Mouse (Mus musculus) liver, postnatal 0 days (tissue): ENCODE measurements at regions not wholly inside any gene's neighbourhood (a gene's known extent, or its start where the extent isn't known, plus 50 kb on each side); places are given as distances from the start of the nearest gene placed in this dataset.

ENCODE experiments used
- ATAC-seq: fragments of 200-750 bp; cut with Nextera tagmentation; 2 replicates; pipeline ENCODE4 v1.8.0; 2017; ENCODE audit warnings: mild to moderate bottlenecking, moderate library complexity
- DNase-seq: peaks from one replicate; pipeline ENCODE4 v3.0.0-alpha.2; 2016
- H3K27ac ChIP-seq: fragments of 300-500 bp; sonication (generic); 2 replicates; pipeline ENCODE4 v1.5.1; 2014; ENCODE audit warnings: antibody characterized with exemption, moderate library complexity, mild to moderate bottlenecking, low read depth
- H3K27me3 ChIP-seq: fragments of 300-500 bp; sonication (generic); 2 replicates; pipeline ENCODE4 v1.6.1; 2014; ENCODE audit warnings: low read length, control low read depth, mixed read lengths; ENCODE audit not compliant: insufficient read depth
- H3K36me3 ChIP-seq: fragments of 300-500 bp; sonication (generic); replicated peaks from 2 replicates; pipeline ENCODE4 v1.6.1; 2014; ENCODE audit warnings: mild to moderate bottlenecking, control low read depth, low read length, moderate library complexity, mixed read lengths; ENCODE audit not compliant: insufficient read depth
- H3K4me1 ChIP-seq: fragments of 300-500 bp; sonication (generic); 2 replicates; pipeline ENCODE4 v1.6.1; 2014; ENCODE audit warnings: antibody characterized with exemption, mild to moderate bottlenecking, control low read depth; ENCODE audit not compliant: insufficient read depth
- H3K4me2 ChIP-seq: fragments of 300-500 bp; sonication (generic); 2 replicates; pipeline ENCODE4 v1.6.1; 2014; ENCODE audit warnings: low read depth, mild to moderate bottlenecking, low read length, moderate library complexity, mixed read lengths
- H3K4me3 ChIP-seq: fragments of 300-500 bp; sonication (generic); 2 replicates; pipeline ENCODE4 v1.5.1; 2014; ENCODE audit warnings: low read depth, low read length
- H3K9ac ChIP-seq: fragments of 300-500 bp; sonication (generic); replicated peaks from 2 replicates; pipeline ENCODE4 v1.6.1; 2014; ENCODE audit warnings: mild to moderate bottlenecking, moderate library complexity
- H3K9me3 ChIP-seq: fragments of 300-500 bp; sonication (generic); 2 replicates; pipeline ENCODE4 v1.6.1; 2016; ENCODE audit warnings: mild to moderate bottlenecking, control low read depth, low read length, mixed read lengths
- CTCF ChIP-seq: sonication (generic); IDR thresholded peaks from 2 replicates; pipeline ENCODE4 v1.5.1; 2016; ENCODE audit warnings: antibody characterized with exemption, low read depth
- EP300 ChIP-seq: IDR thresholded peaks from 2 replicates; pipeline ENCODE4 v1.6.1; 2016; ENCODE audit warnings: antibody characterized with exemption, low read depth, mild to moderate bottlenecking
- WGBS: fragments of 180-500 bp; shearing (Covaris S2); extraction: QIAGEN DNeasy Blood & Tissue Kit; methylation state at CpG from one replicate; pipeline ENCODE4 v1.1.7; 2014; ENCODE audit not compliant: insufficient replicate concordance; 5-methylcytosine and 5-hydroxymethylcytosine counted together

DNA sequence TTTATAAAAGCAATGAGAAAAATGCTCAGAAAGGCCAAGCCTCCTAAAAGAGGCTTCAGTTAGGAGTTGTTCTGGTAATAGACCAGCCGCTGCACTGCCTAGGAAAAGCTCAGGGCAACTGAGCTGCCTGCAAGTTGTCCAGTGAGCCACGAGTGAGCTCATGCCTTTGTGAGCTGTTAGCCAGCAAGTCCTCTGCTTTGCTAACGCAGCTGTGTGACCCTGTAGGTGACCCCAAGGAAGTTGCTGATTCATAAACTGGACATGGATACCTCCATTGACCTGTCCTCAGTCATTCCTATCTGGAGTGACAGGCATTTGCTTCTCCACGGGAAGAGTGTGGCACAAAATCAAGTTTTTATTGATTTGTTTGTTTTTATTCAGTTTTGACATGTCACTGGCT, 748.2 kb downstream of the Tpm3-rs7 start:
- WGBS, result 43% methylated on average over 4 of the region's 4 CpGs
- no peak overlapping the region for H3K9ac ChIP-seq
- H3K4me1 ChIP-seq, result no peaks in the 10 kb centered on the region
- TF ChIP-seq EP300 (no peak), CTCF (no peak)
- no peaks in the 10 kb centered on the region for H3K27me3 ChIP-seq
- ATAC-seq, result peak; percentile 56
- no peak overlapping the region for H3K27ac ChIP-seq
- H3K4me2 ChIP-seq, result no peak overlapping the region
- H3K4me3 ChIP-seq, result no peak overlapping the region
- no peak for DNase-seq
- H3K36me3 ChIP-seq, result no peaks in the 10 kb centered on the region
- no peaks in the 10 kb centered on the region for H3K9me3 ChIP-seq

DNA sequence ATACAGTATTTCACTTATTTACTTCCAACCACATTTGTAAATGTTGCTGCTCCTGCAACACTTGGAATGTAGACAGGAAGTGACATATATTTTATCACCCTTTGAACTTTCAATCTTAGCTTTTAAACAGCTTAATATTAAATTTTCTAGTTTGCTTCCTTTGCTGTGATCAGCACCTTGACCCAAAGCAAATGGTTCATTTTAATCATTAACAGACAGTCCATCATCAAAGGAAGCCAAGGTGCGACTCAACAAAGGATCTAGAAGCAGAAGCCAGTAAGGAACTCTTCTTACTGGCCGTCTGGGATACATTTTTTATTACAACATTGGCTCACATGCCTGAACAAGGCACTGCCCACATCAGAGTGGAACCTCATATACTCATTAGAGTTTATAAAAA, 758.8 kb downstream of the Tpm3-rs7 start:
- no peak overlapping the region for H3K4me2 ChIP-seq
- H3K4me1 ChIP-seq, result no peaks in the 10 kb centered on the region
- ATAC-seq (no peak), DNase-seq (no peak)
- H3K9me3 ChIP-seq, result no peaks in the 10 kb centered on the region
- TF ChIP-seq EP300 (no peak), CTCF (no peak)
- H3K27me3 ChIP-seq, result no peaks in the 10 kb centered on the region
- H3K27ac ChIP-seq, result no peak overlapping the region
- no peaks in the 10 kb centered on the region for H3K36me3 ChIP-seq
- H3K9ac ChIP-seq, result no peak overlapping the region
- 43% methylated on average over 2 of the region's 2 CpGs for WGBS
- no peak overlapping the region for H3K4me3 ChIP-seq

DNA sequence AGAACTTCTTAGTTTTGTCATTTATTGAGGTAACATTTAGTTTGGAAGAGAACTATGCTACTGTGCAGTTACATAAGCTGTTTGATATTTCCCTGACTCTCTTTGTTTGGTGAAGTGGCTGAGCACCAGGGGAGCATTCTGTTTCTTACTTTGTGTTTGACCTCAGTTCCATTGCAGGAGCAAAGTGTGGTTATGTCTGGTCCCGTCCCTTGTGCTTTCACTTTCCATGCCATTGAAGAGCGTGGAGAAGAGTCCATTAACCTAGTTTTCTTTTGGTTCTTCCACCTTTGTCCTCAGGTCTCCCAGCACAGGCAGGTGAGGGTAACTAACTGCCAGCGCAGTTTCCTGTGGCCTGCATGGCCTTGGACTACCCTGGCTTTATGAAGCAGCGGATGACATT, 759.6 kb downstream of the Tpm3-rs7 start:
- ATAC-seq, result no peak
- WGBS, result 76% methylated on average over 4 of the region's 4 CpGs

DNA sequence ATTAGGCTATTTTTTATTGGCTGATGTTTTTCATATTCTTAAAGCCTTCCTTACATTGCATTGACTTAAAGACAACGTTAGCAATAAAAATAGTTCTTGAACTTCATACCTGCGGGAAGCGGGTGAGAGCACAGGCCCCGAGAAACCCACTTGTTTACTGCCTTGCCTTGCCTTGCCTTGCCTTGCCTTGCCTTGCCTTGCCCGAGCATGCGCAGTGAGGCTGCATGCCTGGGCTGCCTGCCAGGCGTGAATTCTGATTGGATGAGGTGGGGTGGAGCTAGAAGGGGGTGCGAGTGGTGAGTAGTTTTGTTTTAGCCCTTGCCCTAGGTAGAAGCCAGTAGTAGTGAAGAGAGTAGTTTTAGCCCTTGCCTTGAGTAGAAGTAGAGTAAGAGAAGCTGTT, 792.4 kb downstream of the Tpm3-rs7 start:
- H3K4me1 ChIP-seq, result no peaks in the 10 kb centered on the region
- H3K36me3 ChIP-seq, result no peaks in the 10 kb centered on the region
- H3K27me3 ChIP-seq, result no peaks in the 10 kb centered on the region
- DNase-seq (no peak), ATAC-seq (no peak)
- H3K9ac ChIP-seq, result no peak overlapping the region
- no peak overlapping the region for H3K4me3 ChIP-seq
- no peak overlapping the region for H3K27ac ChIP-seq
- no peaks in the 10 kb centered on the region for H3K9me3 ChIP-seq
- H3K4me2 ChIP-seq, result no peak overlapping the region
- 66% methylated on average over 8 of the region's 8 CpGs for WGBS
- TF ChIP-seq EP300 (no peak), CTCF (no peak)

More for the DNA sequence above, 759.6 kb downstream of the Tpm3-rs7 start:
- H3K27me3 ChIP-seq, result no peaks in the 10 kb centered on the region
- H3K4me2 ChIP-seq, result no peak overlapping the region
- H3K9me3 ChIP-seq, result no peaks in the 10 kb centered on the region
- H3K27ac ChIP-seq, result no peak overlapping the region
- no peak overlapping the region for H3K4me3 ChIP-seq
- no peaks in the 10 kb centered on the region for H3K36me3 ChIP-seq
- no peak for TF ChIP-seq CTCF
- no peak for TF ChIP-seq EP300
- no peak overlapping the region for H3K9ac ChIP-seq
- H3K4me1 ChIP-seq, result no peaks in the 10 kb centered on the region
- DNase-seq, result no peak

DNA sequence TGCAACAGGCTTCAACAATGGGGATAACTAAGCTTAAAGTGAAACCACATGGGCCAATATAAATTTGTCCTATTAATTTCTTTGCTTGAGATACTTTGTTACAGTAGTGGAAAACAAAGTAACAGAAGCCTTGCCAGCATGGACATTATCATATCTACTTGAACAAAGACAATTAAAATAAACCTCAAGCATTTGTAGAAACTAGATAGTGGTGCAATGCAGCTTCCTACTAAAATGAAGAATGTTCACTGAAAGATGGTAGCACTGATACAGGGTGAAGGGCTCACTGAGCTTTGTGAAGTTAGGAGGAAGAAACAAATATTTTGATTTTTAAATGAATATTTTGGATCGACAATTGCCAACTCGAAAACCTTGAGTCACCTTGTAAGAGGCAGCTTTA, 814.1 kb downstream of the Tpm3-rs7 start:
- Histone ChIP-seq H3K9ac (no peak overlapping the region), H3K27me3 (no peaks in the 10 kb centered on the region), H3K9me3 (no peaks in the 10 kb centered on the region), H3K36me3 (no peaks in the 10 kb centered on the region), H3K27ac (no peak overlapping the region), H3K4me1 (no peaks in the 10 kb centered on the region), H3K4me2 (no peak overlapping the region), H3K4me3 (no peak overlapping the region)
- ATAC-seq (no peak), DNase-seq (no peak)
- TF ChIP-seq EP300, result no peak
- TF ChIP-seq CTCF, result no peak
- WGBS, result 68% methylated on average over 2 of the region's 2 CpGs

DNA sequence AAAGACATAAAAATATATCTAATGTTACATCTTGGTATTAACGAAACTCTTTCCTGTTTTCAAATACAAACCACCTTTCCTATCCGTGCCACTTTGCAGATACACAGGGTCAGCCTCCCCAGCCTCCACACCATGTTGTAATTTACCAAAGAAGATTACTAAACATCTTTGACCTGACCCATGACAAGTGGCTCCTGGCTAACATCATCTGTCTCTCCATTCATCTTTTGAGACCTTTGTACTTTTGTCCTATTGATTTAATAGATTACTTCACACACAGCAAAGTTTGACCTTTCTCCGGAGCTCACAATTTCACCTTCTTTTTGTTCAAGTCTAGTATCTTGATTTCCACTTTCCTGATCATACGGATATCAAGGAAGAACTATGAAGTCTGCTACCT, 851.6 kb downstream of the Tpm3-rs7 start:
- TF ChIP-seq EP300 (0 out of 2 replicates have a peak, but pooled peaks have one; percentile 15), CTCF (no peak)
- Histone ChIP-seq H3K4me1 (no peaks in the 10 kb centered on the region), H3K36me3 (no peaks in the 10 kb centered on the region), H3K27me3 (no peaks in the 10 kb centered on the region), H3K27ac (no peak overlapping the region), H3K9me3 (no peaks in the 10 kb centered on the region), H3K9ac (no peak overlapping the region), H3K4me3 (no peak overlapping the region), H3K4me2 (no peak overlapping the region)
- ATAC-seq (peak; percentile 92), DNase-seq (no peak)
- WGBS, result 61% methylated on average over 4 of the region's 4 CpGs

DNA sequence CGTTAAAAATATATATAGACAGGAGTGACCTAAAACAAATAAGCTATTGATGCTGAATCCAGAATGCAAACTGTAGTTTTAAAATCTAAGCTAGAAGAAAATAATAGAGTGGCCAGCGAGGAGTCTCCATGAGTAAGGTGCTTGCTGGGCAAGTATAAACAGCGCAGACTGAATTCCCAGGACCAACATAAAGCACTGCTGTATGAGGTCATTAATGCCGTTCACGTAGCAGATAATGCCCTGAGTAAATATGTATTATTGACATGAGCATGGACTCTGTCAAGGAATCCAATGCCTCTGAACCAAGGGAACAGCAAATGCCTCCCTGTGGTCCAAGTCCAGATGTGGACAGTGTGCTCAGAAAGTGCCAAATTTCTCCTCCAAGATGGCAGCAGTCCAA, 876.4 kb upstream of the Gpc5 start:
- no peak overlapping the region for H3K27ac ChIP-seq
- H3K4me1 ChIP-seq, result no peaks in the 10 kb centered on the region
- no peak overlapping the region for H3K4me3 ChIP-seq
- H3K9me3 ChIP-seq, result no peaks in the 10 kb centered on the region
- no peaks in the 10 kb centered on the region for H3K36me3 ChIP-seq
- H3K27me3 ChIP-seq, result no peaks in the 10 kb centered on the region
- no peak for ATAC-seq
- 76% methylated on average over 5 of the region's 5 CpGs for WGBS
- TF ChIP-seq EP300 (no peak), CTCF (no peak)
- DNase-seq, result no peak
- H3K9ac ChIP-seq, result no peak overlapping the region
- no peak overlapping the region for H3K4me2 ChIP-seq
